Mouse (Mus musculus) thymus, adult 2 months (tissue): Measurements from ENCODE around the gene Sirpa.

Experiments used
- CTCF ChIP-seq: fragments of 200-500 bp; IDR thresholded peaks from 2 replicates; pipeline ENCODE4 v1.5.1; 2012; ENCODE audit warnings: mild to moderate bottlenecking, control low read depth, low read length, moderate library complexity, borderline replicate concordance; ENCODE audit not compliant: control insufficient read depth, poor library complexity, insufficient read depth; ENCODE audit errors: extremely low read depth
- POLR2A ChIP-seq: fragments of 200-500 bp; IDR thresholded peaks from 2 replicates; pipeline ENCODE4 v1.6.1; 2012; ENCODE audit warnings: mild to moderate bottlenecking, low read length, control low read depth, moderate library complexity; ENCODE audit not compliant: control insufficient read depth, poor library complexity, insufficient read depth; ENCODE audit errors: extremely low read depth

GRCm38 (mm10) chr2:129549537-129550135 lies 43.0 kb upstream of the Sirpa start:
- TF ChIP-seq POLR2A (no peak), CTCF (no peak)
